Mouse (Mus musculus) olfactory bulb, adult 2 months (tissue): ENCODE data around the gene Notch2. TPM values are rescaled to one million over a fixed set of nuclear protein-coding genes. Genes with fewer than 3 reads are reported as not detected.

Source experiments
- H3K27ac ChIP-seq: fragments of 200-500 bp; 2 replicates; pipeline ENCODE4 v1.5.1; 2012; ENCODE audit warnings: low read depth, low read length; ENCODE audit not compliant: insufficient read depth
- H3K4me1 ChIP-seq: fragments of 200-500 bp; 2 replicates; pipeline ENCODE4 v1.6.1; 2012; ENCODE audit warnings: low read length; ENCODE audit not compliant: control insufficient read depth, insufficient read depth
- H3K4me3 ChIP-seq: fragments of 200-500 bp; 2 replicates; pipeline ENCODE4 v1.5.1; 2012; ENCODE audit warnings: mild to moderate bottlenecking, low read depth, low read length, moderate library complexity; ENCODE audit not compliant: insufficient read depth
- CTCF ChIP-seq: fragments of 200-500 bp; IDR thresholded peaks from 2 replicates; pipeline ENCODE4 v1.5.1; 2012; ENCODE audit warnings: low read depth, mild to moderate bottlenecking, low read length, moderate library complexity; ENCODE audit not compliant: insufficient read depth
- POLR2A ChIP-seq: fragments of 200-500 bp; IDR thresholded peaks from 2 replicates; pipeline ENCODE4 v1.6.1; 2012; ENCODE audit warnings: mild to moderate bottlenecking, low read depth, low read length, moderate library complexity; ENCODE audit not compliant: insufficient read depth
- WGBS: fragments of 180-500 bp; shearing (Covaris S2); methylation state at CpG from one replicate; pipeline ENCODE4 v1.1.7; 2018; 5-methylcytosine and 5-hydroxymethylcytosine counted together
- polyA plus RNA-seq: library from polyadenylated mRNA; stranded (reverse); fragments of >200 nt; gene quantifications from 2 replicates; pipeline ENCODE4 v1.2.4, GENCODE M21; 2012; ENCODE audit warnings: low replicate concordance; ENCODE audit not compliant: missing spikeins, insufficient read depth, insufficient read length

The Notch2 gene
- polyA plus RNA-seq, 1 experiment, result not detected

GRCm38 (mm10) chr3:98034622-98035593 is 21.6 kb downstream of the Notch2 start:
- no peak for TF ChIP-seq CTCF
- no peak for TF ChIP-seq POLR2A
- WGBS, result 53% methylated on average over 15 of the region's 15 CpGs
- no peak overlapping the region for H3K4me3 ChIP-seq
- peaks cover 32% of the 10 kb centered on the region for H3K4me1 ChIP-seq
- H3K27ac ChIP-seq, result no peak overlapping the region

GRCm38 (mm10) chr3:98036161-98036560 is 22.8 kb downstream of the Notch2 start:
- 74% methylated on average over 6 of the region's 6 CpGs for WGBS
- H3K4me3 ChIP-seq, result no peak overlapping the region
- no peak for TF ChIP-seq POLR2A
- no peak for TF ChIP-seq CTCF
- H3K4me1 ChIP-seq, result peaks cover 30% of the 10 kb centered on the region
- 0 out of 2 replicates have a peak overlapping the region, but pooled peaks have one; percentile 22 for H3K27ac ChIP-seq

- WGBS, result 57% methylated on average over 7 of the region's 7 CpGs
- no peak for TF ChIP-seq POLR2A
- no peak for TF ChIP-seq CTCF
- Histone ChIP-seq H3K4me3 (no peak overlapping the region), H3K4me1 (peaks cover 27% of the 10 kb centered on the region), H3K27ac (no peak overlapping the region)
Observed at GRCm38 (mm10) chr3:98037151-98037550, 23.8 kb downstream of the Notch2 start.

GRCm38 (mm10) chr3:98038658-98039057 is 25.3 kb downstream of the Notch2 start:
- peaks cover 30% of the 10 kb centered on the region for H3K4me1 ChIP-seq
- no peak for TF ChIP-seq POLR2A
- TF ChIP-seq CTCF, result no peak

GRCm38 (mm10) chr3:98039223-98039622 is 25.9 kb downstream of the Notch2 start:
- TF ChIP-seq CTCF (no peak), POLR2A (no peak)
- 60% methylated on average over 5 of the region's 5 CpGs for WGBS

More at GRCm38 (mm10) chr3:98038658-98039057, 25.3 kb downstream of the Notch2 start:
- no peak overlapping the region; the same call in 1 of the 2 replicates for H3K27ac ChIP-seq
- 66% methylated on average over 8 of the region's 8 CpGs for WGBS
- no peak overlapping the region for H3K4me3 ChIP-seq

GRCm38 (mm10) chr3:98039666-98040456 is 26.5 kb downstream of the Notch2 start:
- TF ChIP-seq CTCF, result no peak
- TF ChIP-seq POLR2A, result no peak
- H3K27ac ChIP-seq, result 0 out of 2 replicates have a peak overlapping the region, but pooled peaks have one; percentile 4
- 69% methylated on average over 16 of the region's 16 CpGs for WGBS
- no peak overlapping the region for H3K4me3 ChIP-seq
- peaks cover 27% of the 10 kb centered on the region for H3K4me1 ChIP-seq

More at GRCm38 (mm10) chr3:98039223-98039622, 25.9 kb downstream of the Notch2 start:
- Histone ChIP-seq H3K4me1 (peaks cover 30% of the 10 kb centered on the region), H3K27ac (no peak overlapping the region), H3K4me3 (no peak overlapping the region)

GRCm38 (mm10) chr3:98040836-98041235 is 27.5 kb downstream of the Notch2 start:
- H3K4me3 ChIP-seq, result no peak overlapping the region
- 0 out of 2 replicates have a peak overlapping the region, but pooled peaks have one; percentile 67 for H3K27ac ChIP-seq
- peaks cover 28% of the 10 kb centered on the region for H3K4me1 ChIP-seq
- no peak for TF ChIP-seq CTCF
- 71% methylated on average over 6 of the region's 6 CpGs for WGBS

GRCm38 (mm10) chr3:98042301-98042700 is 29.0 kb downstream of the Notch2 start:
- H3K4me3 ChIP-seq, result peak overlapping the region; percentile 17; the same call in 1 of the 2 replicates
- 35% methylated on average over 6 of the region's 6 CpGs for WGBS
- H3K4me1 ChIP-seq, result peaks cover 32% of the 10 kb centered on the region
- TF ChIP-seq CTCF (no peak), POLR2A (no peak)
- peak overlapping the region; percentile 87 for H3K27ac ChIP-seq
